Mouse (Mus musculus) lung, embryonic 16.5 days (tissue): ENCODE data around the gene Mlana. TPM values are rescaled to one million over a fixed set of nuclear protein-coding genes. Genes with fewer than 3 reads are reported as not detected.

Experiments used
- ATAC-seq: fragments of 200-750 bp; cut with Nextera tagmentation; 2 replicates; pipeline ENCODE4 v1.8.0; 2017; ENCODE audit warnings: low read depth, mild to moderate bottlenecking, moderate library complexity
- H3K27ac ChIP-seq: fragments of 300-500 bp; sonication (generic); 2 replicates; pipeline ENCODE4 v1.5.1; 2014; ENCODE audit warnings: mild to moderate bottlenecking, control low read depth, low read length
- H3K27me3 ChIP-seq: fragments of 300-500 bp; sonication (generic); 2 replicates; pipeline ENCODE4 v1.6.1; 2014; ENCODE audit warnings: low read depth, low read length, mixed read lengths; ENCODE audit not compliant: control insufficient read depth, insufficient read depth
- H3K36me3 ChIP-seq: fragments of 300-500 bp; sonication (generic); 2 replicates; pipeline ENCODE4 v1.6.1; 2014; ENCODE audit warnings: low read length; ENCODE audit not compliant: control insufficient read depth, insufficient read depth
- H3K4me1 ChIP-seq: fragments of 300-500 bp; sonication (generic); replicated peaks from 2 replicates; pipeline ENCODE4 v1.6.1; 2014; ENCODE audit warnings: low read length, mixed read lengths; ENCODE audit not compliant: control insufficient read depth, insufficient read depth
- H3K4me2 ChIP-seq: fragments of 300-500 bp; sonication (generic); 2 replicates; pipeline ENCODE4 v1.6.1; 2014; ENCODE audit warnings: low read depth, low read length, control low read depth
- H3K4me3 ChIP-seq: fragments of 300-500 bp; sonication (generic); 2 replicates; pipeline ENCODE4 v1.5.1; 2014; ENCODE audit warnings: mild to moderate bottlenecking, low read length, control low read depth
- H3K9ac ChIP-seq: fragments of 300-500 bp; sonication (generic); 2 replicates; pipeline ENCODE4 v1.6.1; 2014; ENCODE audit warnings: low read length, control low read depth
- H3K9me3 ChIP-seq: fragments of 300-500 bp; sonication (generic); 2 replicates; pipeline ENCODE4 v1.6.1; 2016; ENCODE audit warnings: low read length; ENCODE audit not compliant: control insufficient read depth
- WGBS: fragments of 180-500 bp; shearing (Covaris S2); extraction: QIAGEN DNeasy Blood & Tissue Kit; methylation state at CpG from one replicate; pipeline ENCODE4 v1.1.7; 2014; 5-methylcytosine and 5-hydroxymethylcytosine counted together
- polyA plus RNA-seq: library from polyadenylated mRNA; unstranded; fragments of >200 nt; fragmentation: Nextera tagmentation; extraction: Ambion mirVana; gene quantifications from 2 replicates; pipeline ENCODE4 v1.2.1, GENCODE M21; 2015

Mlana gene
- polyA plus RNA-seq, 1 experiment from 2014 or later: not detected

DNA sequence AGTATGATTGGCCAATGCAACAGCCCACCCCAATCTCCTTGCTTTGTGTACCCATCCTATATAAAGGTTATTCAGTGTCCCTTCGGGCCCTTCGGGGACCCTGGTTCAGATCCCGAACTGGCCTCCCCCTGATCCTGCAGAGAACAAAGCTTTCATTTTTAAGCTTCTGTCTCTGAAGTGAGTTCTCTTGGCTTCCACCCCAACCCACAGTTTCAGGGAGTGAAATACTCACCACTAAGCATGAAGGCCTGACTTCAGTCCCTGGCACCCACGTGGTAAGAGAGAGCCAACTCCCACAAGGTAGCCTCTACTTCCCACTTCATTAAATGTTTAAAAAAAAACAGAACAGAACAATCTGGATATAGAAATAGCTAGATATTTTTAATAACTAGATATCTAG, 38.8 kb upstream of the Mlana start:
- no peak for ATAC-seq
- Histone ChIP-seq H3K27me3 (peaks cover 41% of the 10 kb centered on the region), H3K36me3 (no peaks in the 10 kb centered on the region), H3K4me2 (no peak overlapping the region), H3K27ac (no peak overlapping the region), H3K9ac (no peak overlapping the region), H3K9me3 (no peaks in the 10 kb centered on the region), H3K4me1 (no peaks in the 10 kb centered on the region), H3K4me3 (no peak overlapping the region)
- 89% methylated on average over 4 of the region's 4 CpGs for WGBS

DNA sequence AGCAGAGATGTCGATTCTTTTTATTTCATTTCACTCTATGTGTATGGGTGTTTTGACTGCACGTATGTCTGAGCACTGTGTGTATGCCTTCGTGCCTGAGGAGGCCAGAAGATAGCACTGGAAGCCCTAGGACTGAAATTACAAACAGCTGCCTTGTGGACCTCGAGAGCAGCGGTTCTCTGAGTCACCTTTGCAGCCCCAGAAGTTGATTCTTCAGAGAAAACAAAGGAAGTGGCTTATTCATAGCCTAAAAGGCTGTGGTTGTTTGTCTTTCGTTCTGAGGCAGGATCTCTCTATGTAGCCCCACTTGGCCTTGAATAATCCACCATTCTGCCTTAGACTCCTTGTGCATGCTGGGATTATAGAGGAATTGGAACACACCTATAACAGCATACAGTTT, 37.9 kb upstream of the Mlana start:
- Histone ChIP-seq H3K9me3 (no peaks in the 10 kb centered on the region), H3K9ac (no peak overlapping the region), H3K4me1 (no peaks in the 10 kb centered on the region), H3K27me3 (peaks cover 41% of the 10 kb centered on the region), H3K4me3 (no peak overlapping the region), H3K36me3 (no peaks in the 10 kb centered on the region), H3K27ac (no peak overlapping the region), H3K4me2 (no peak overlapping the region)
- ATAC-seq: no peak
- WGBS: 50% methylated on average over 6 of the region's 6 CpGs

DNA sequence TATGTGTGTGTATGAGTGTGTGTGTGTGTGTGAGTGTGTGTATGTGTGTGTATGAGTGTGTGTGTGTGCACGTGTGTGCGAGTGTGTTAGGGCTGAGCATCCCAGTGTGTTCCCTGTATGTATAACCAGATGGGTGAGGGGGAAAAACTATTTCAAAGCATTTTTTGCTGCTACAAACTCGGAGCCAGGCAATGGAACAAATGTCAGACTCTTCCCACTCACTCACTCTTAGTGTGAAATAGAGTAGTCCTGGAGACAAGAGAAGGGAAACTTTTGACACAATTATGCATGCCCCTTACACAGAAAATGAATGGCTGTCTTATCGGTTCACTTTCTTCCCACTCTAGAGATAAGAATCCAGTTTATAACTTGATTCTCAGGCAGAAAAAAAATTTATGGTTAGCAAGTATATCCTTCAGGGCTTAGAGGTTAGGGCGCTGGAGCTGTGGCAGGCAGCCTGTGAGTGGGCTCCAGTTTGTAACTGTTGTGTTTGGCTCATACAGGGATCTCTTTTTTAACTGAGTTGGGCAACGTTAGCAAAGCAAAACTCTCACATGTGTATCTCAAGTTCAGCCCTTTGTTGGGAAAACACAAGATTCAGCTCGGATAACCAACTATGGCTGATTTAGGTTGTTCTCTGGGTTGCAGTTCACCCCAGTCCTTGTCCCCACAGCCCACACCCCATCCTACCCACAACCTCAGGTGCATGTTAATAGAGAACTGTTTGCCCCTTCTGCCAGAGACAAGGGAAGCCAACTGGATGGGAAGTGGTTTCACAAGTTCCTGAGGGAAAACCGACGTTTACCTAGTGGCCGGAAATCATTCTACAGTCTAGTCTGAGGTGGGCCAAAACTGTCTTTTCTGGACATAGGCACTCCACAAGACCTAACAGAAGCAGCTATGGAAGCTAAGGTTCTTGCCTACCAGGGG, 36.5 kb upstream of the Mlana start:
- Histone ChIP-seq H3K27me3 (peaks cover 41% of the 10 kb centered on the region), H3K27ac (no peak overlapping the region), H3K4me2 (no peak overlapping the region), H3K4me1 (no peaks in the 10 kb centered on the region), H3K9me3 (no peaks in the 10 kb centered on the region), H3K36me3 (no peaks in the 10 kb centered on the region), H3K4me3 (no peak overlapping the region), H3K9ac (no peak overlapping the region)
- WGBS: 66% methylated on average over 10 of the region's 10 CpGs
- no peak for ATAC-seq

DNA sequence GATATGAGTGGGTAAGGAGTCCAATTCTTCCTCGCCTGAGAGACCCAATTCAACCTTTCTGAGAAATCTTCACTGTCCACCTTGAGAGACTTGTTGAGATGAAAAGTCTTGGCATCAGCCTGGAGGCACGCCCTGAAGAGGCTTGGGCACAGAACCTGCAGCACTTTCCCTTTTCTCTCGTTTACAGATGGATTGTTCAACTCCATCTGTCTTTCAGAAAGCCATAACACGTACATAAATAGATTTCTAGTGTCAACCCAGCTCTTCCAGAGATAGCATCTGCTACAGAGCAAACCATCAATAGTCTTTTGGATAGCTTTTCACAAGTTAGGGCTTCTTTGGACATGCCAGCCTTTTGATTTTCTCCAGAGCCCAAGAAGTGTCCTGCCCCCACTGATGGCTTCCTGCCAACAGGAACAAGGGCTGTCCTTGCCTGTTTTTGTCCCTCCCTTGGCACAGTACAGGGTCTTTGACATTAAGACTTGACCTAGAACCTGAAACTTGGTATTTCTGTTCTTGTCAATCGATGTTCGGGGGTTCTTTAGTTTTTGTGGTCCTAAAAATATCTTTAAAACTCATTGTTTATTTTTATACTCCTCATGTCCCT, 35.5 kb upstream of the Mlana start:
- Histone ChIP-seq H3K4me3 (no peak overlapping the region), H3K27me3 (peaks cover 40% of the 10 kb centered on the region), H3K4me1 (no peaks in the 10 kb centered on the region), H3K36me3 (no peaks in the 10 kb centered on the region), H3K9me3 (no peaks in the 10 kb centered on the region), H3K4me2 (no peak overlapping the region), H3K9ac (no peak overlapping the region), H3K27ac (no peak overlapping the region)
- no peak for ATAC-seq
- 62% methylated on average over 6 of the region's 6 CpGs for WGBS

DNA sequence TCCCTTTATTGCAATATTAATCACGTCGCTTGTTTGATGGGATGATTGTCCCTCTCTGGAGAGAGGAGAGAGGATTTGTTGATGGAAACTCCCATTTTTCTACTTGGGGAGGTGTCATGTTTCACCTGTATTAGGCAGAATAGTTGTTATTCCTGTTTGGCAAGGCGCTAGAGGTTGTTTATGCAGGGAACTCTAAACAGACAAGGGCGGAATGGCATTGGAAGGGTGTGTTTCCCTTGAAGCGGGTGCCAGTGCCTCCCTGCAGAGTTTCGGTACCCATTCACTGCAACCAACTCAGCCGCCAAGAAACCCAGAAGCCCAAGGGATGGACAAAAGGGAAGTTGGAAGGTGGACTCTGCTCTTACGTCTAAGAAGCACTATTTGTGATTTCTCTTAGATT, 33.8 kb upstream of the Mlana start:
- Histone ChIP-seq H3K4me3 (no peak overlapping the region), H3K4me2 (no peak overlapping the region), H3K4me1 (no peaks in the 10 kb centered on the region), H3K36me3 (no peaks in the 10 kb centered on the region), H3K9ac (no peak overlapping the region), H3K27me3 (peaks cover 42% of the 10 kb centered on the region), H3K9me3 (no peaks in the 10 kb centered on the region), H3K27ac (no peak overlapping the region)
- 64% methylated on average over 8 of the region's 8 CpGs for WGBS
- no peak for ATAC-seq

DNA sequence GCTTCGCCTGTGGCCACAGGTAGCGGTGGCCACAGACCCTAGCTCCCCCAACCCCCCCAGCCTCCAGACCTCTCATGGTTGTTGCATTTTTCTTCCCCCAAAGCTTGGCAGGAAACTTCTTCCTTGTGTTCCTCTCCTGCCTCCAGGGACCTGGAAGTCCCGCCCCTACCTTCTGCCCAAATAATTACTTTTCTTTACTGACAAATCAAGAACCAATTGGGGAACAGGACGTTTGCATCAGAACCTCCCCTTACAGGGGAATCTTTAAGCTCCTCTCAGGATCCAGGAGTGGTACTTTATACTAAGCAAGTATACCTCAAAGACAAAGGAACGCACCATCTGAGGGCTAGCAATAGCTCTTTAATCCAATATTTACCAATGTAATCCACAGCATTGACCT, 32.7 kb upstream of the Mlana start:
- Histone ChIP-seq H3K4me2 (no peak overlapping the region), H3K27ac (no peak overlapping the region), H3K4me3 (no peak overlapping the region), H3K4me1 (no peaks in the 10 kb centered on the region), H3K9me3 (no peaks in the 10 kb centered on the region), H3K27me3 (peaks cover 47% of the 10 kb centered on the region), H3K9ac (no peak overlapping the region), H3K36me3 (no peaks in the 10 kb centered on the region)
- no peak for ATAC-seq
- WGBS: 83% methylated on average over 5 of the region's 5 CpGs

DNA sequence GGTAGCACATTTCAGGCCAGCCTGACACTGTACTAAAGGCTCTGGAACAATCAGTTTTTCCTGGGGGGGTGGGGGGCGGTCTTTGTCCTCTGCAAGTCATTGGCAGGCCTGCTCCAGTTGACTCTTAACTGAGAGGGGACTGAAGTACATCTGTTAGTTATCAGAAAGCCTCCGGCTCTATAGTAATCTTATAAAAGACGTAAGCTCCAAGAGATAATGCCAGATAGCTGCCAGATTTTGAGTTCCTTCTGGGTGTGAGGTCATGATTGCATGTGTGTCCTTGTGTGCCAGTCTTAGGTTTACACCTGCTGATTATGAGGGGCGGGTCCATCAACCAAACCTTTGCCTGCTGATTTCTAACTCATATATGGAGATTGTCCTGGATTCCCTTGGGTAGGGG, 31.5 kb upstream of the Mlana start:
- Histone ChIP-seq H3K36me3 (no peaks in the 10 kb centered on the region), H3K9me3 (no peaks in the 10 kb centered on the region), H3K4me1 (no peaks in the 10 kb centered on the region), H3K27me3 (peaks cover 44% of the 10 kb centered on the region), H3K4me2 (no peak overlapping the region), H3K27ac (no peak overlapping the region), H3K4me3 (no peak overlapping the region), H3K9ac (no peak overlapping the region)
- no peak for ATAC-seq
- WGBS: 72% methylated on average over 4 of the region's 4 CpGs

DNA sequence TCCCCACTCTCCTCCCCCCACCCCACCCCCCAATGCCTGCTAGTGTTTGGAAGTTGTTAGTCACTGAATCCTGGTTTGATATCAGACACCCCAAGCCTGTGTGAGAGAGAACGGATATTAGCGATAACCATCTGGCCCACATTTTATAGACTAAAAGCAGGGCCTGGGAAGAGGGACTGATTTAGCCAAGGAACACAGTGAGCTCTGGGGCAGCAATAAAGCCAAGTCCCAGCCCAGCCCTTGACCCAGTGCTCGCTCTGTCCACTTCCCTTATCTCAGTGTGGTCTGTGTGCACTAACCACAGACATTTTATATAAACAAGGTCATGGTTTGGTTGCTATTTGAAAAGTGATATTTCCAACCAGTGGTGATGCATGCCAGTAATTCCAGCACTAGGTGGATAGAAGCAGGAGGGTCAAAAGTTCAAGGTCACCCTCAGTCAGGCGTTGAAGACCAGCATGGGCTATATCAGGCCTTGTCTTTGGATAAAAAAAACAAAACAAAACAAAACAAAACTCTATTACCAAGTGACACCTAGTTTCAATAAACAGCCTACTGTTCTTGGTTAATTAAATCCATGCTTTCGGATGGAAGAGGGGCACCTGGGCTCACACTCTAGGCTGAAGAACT, 30.5 kb upstream of the Mlana start:
- Histone ChIP-seq H3K27me3 (peaks cover 46% of the 10 kb centered on the region), H3K27ac (no peak overlapping the region), H3K9me3 (no peaks in the 10 kb centered on the region), H3K4me1 (no peaks in the 10 kb centered on the region), H3K4me3 (no peak overlapping the region), H3K9ac (no peak overlapping the region), H3K4me2 (no peak overlapping the region), H3K36me3 (no peaks in the 10 kb centered on the region)
- ATAC-seq: no peak
- WGBS: 56% methylated on average over 5 of the region's 5 CpGs

DNA sequence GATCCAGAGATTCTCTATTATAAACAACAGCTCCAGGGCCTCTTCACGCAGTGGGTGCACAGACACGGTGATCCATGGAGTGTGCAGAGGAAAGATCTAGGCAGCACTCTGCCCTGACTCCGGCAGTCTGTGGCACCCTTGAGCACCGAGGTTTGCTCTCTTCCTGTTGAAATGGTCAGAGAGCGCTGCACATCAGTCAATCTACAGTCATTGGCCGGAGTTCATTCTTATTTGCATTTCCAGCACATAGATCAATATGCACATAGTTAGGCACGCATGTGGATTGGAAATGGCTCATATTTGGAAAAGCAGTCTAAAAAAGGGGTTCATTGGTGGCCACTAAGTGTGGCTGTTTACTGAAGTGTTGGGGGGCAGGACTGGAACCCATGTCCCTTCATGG, 29.5 kb upstream of the Mlana start:
- 82% methylated on average over 7 of the region's 7 CpGs for WGBS
- Histone ChIP-seq H3K36me3 (no peaks in the 10 kb centered on the region), H3K4me1 (no peaks in the 10 kb centered on the region), H3K9me3 (no peaks in the 10 kb centered on the region), H3K27ac (no peak overlapping the region), H3K9ac (no peak overlapping the region), H3K4me2 (no peak overlapping the region), H3K4me3 (no peak overlapping the region), H3K27me3 (peaks cover 52% of the 10 kb centered on the region)
- no peak for ATAC-seq
